Mouse (Mus musculus) embryonic facial prominence, embryonic 11.5 days (tissue): ENCODE data around the gene Inpp4a. TPM values are rescaled to one million over a fixed set of nuclear protein-coding genes. Genes with fewer than 3 reads are reported as not detected.

Source experiments
- polyA plus RNA-seq: library from polyadenylated mRNA; unstranded; fragments of >200 nt; fragmentation: Nextera tagmentation; extraction: Ambion mirVana; gene quantifications from 2 replicates; pipeline ENCODE4 v1.2.1, GENCODE M21; 2014

The Inpp4a gene
- polyA plus RNA-seq, 1 experiment from 2014 or later, result 14.3 TPM

Other genes with a start within 250 kb of the Inpp4a start
- gene Cnga3, start 85.4 kb upstream of the Inpp4a start, polyA plus RNA-seq, result not detected in 2 replicates
- 62.6 and 63.5 TPM in 2 replicates for gene Coa5, start 130.2 kb downstream of the Inpp4a start, polyA plus RNA-seq
- 122 and 127 TPM in 2 replicates for gene Unc50, start 130.3 kb downstream of the Inpp4a start, polyA plus RNA-seq
- 4.3 and 4.6 TPM in 2 replicates for gene Mgat4a, start 241.2 kb downstream of the Inpp4a start, polyA plus RNA-seq